Mouse (Mus musculus): ENCODE measurements around the gene Timm22. TPM values are rescaled to one million over a fixed set of nuclear protein-coding genes. Genes with fewer than 3 reads are reported as not detected.
A peak's percentile ranks its signal among the peaks of the same experiment; 100 is the strongest.

Gene Timm22
- 10 to 100 TPM; 42.6 to 44.1 TPM for total RNA-seq (2021)

DNA sequence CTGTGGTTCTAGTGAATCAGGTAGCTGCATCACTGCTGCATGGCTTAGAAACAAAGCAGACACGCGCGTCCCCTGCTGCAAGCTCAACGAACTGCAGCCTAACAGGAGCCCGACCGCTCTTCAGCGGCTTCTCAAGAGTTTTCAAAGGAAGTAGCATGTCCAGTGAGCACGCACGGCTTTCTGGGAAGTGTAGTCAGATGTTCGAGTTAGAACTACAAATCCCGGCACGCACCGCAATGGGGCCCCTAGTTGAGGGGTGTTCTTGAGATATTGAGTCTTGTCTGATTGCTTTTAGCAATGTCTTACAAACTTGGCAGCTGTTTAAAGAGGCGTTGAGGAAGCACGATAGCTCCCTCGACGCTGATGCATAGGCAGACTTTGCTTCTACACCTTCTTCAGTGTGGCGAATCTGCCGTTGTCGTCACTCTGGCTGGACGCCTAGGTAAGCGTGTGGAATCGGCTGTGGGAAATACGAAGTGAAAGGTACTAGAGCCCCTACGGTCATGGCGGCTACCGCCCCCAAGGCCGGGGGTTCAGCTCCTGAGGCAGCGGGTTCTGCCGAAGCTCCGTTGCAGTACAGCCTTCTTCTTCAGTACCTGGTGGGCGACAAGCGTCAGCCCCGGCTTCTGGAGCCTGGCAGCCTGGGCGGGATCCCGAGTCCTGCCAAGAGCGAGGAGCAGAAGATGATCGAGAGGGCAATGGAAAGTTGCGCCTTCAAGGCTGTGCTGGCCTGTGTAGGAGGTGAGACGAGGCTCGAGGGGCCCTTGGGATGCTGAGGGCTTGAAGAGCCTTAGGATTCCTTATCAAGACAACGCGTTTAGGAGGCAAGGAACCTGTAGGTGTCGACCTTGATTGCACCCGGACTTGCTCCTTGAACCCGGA, at the start of gene Timm22:
Gene Timm22, plus strand, starts transcription at position 251 of the 882 bp plus-strand sequence.
- DNase-seq (ENCODE audit: extremely low spot score in 1 of 2, low spot score in 2 of 2), result peak; percentile 93 to 96
- intact Hi-C loops (cut with DNase I), result no loop called here

DNA sequence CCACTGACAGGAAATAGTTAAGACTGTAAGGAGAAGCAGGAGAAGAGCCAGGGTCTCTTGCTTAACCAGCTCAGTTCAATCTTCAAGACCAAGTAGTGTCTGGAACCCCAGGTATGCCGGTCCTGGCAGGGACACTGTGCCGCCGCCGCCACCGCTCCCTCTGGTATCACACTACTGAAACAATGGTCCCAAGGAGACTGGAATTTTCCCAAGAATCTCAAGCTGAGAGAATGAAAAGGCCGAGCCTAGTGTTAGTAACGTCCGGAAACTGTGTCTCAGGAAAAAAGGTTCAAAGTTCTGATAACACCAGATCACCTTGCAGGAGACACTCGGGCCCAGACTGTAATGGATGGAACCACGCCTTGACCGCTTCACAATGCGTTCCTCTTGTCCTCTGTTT, 49.3 kb upstream of the Timm22 start:
- intact Hi-C loops (cut with DNase I), result no loop called here
- no peak for DNase-seq (ENCODE audit: extremely low spot score in 1 of 2, low spot score in 2 of 2)

DNA sequence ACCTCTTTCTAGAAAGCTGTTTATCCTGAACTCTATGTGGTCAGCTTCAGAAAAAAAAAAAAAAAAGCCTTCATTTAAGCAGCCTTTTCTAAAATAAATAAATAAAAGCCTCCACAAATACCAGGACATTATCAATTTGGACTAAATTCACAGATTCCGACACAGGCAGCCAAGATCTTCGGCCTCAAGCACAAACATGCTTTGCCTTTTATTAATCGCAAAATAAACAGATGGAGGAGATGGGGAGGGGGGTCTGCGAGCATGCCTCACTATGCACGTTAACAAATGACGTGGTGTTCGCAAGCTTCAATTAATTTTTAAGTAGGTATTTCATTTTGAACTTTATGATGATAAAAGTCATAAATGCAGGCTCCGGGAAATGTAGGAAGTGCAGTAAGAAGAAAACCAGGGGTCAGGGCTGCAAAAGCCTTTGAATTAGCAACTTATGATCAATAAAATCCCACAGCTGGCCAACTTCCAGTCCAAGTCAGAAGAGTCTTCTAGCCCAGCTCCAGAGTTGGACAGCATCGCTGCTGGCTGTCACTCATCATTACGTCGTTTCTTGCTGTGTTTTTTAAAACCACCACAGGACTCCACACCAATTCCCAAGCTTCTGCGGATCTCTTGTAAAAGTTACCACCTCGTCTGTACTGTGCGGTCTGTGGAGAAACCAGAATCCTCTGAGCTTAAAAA, 48.0 kb upstream of the Timm22 start:
- no peak for DNase-seq (ENCODE audit: extremely low spot score in 1 of 2, low spot score in 2 of 2)
- intact Hi-C loops (cut with DNase I), result no loop called here

DNA sequence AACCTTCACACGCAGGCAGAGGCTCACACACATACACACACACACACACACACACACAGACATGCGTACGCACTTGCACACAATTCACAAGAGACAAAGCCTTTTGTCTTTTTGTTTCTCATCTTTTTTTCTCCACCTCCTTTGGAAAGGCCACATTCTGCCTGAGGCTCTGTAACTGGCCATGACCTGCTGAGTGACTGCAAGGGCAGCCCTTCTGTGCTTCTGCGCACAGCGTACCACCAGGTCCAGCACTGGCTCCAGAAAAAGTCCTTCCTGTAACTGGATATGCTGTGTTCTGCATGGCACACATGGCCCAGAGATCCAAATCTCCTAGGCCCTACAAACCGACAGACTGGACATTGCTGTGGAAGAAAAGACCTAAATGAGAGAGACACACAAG, 46.5 kb upstream of the Timm22 start:
- no peak for DNase-seq (ENCODE audit: extremely low spot score in 1 of 2, low spot score in 2 of 2)
- intact Hi-C loops (cut with DNase I), result no loop called here

DNA sequence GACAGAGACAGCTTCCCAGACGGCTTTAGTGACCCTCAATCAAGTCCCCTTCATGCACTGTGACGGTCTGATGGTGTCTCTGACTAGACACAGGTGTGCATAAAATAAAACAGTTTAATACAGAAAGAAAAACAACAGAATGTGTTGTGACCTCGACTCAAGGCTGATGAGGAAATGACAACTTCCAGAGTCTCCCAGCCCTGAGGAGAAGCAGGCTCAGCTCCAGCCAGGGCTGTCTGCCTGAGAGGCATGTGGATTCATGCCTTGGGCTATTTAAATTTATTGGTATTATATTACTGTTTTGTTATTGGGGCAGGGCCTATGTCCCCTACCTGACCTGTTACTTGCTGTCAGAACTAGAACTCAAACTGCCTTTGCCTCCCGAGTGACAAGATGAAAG, 45.3 kb upstream of the Timm22 start:
- no peak for DNase-seq (ENCODE audit: extremely low spot score in 1 of 2, low spot score in 2 of 2)
- intact Hi-C loops (cut with DNase I), result no loop called here

DNA sequence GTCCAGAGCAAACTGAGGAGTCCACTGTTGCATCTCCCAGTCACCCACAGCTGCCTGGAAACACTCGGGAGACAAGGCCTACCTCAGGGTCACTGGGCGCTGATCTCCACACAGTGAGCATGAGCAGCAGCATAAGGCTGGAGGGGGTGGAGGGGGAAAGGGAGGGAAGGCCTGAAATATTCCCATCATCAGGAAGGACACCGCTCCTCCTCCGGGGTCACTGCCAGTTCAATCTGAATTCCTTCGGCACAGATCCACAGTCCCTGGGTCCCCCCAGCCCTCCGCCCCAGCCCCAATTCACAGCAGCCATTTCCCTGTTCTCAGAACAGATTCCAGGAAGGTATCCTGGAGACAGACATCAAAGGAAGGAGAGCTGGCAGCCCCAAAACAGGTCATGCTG, 43.6 kb upstream of the Timm22 start:
- intact Hi-C loops (cut with DNase I), result no loop called here
- peak in 1 of 2 experiments; percentile 69 for DNase-seq (ENCODE audit: extremely low spot score in 1 of 2, low spot score in 2 of 2)

DNA sequence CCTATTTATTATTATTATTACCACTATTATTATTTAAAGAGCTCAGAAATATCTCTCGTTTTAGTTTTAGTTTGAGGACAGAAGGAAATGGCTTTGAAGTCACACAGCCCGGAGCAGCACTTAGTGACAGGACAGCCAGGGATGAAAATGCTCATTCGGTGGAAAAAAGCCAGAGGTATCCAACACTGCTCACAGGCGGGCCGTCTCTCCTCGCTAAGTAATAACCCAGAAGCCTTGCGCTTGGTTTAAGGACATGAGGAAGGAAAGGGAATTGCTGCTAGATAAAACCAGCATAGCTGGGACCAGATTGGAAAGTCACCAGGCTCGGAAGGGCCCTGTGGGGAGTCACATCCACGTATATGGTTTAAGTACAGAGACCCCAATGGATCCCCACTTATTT, 43.1 kb upstream of the Timm22 start:
- intact Hi-C loops (cut with DNase I), result no loop called here
- DNase-seq (ENCODE audit: extremely low spot score in 1 of 2, low spot score in 2 of 2), result no peak

DNA sequence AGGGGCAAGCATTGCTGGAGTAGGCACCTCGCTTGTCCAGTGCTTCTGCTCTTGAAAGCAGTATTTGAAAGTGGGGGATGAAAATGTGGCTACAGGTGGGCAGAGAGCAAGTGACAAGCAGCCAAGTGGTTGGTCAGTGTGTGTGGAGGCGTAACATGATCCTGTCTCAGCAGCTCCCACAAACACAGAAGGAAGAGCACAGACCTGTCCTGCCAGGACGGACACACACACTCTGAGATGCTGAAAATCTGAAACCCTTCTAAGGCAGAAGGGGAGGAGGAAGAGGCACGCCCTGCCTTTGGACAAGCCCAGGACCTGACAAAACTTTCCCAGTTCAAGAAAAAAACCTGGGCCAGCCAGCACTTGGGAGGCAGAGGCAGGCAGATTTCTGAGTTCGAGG, 42.7 kb upstream of the Timm22 start:
- intact Hi-C loops (cut with DNase I), result no loop called here
- DNase-seq (ENCODE audit: extremely low spot score in 1 of 2, low spot score in 2 of 2), result no peak

DNA sequence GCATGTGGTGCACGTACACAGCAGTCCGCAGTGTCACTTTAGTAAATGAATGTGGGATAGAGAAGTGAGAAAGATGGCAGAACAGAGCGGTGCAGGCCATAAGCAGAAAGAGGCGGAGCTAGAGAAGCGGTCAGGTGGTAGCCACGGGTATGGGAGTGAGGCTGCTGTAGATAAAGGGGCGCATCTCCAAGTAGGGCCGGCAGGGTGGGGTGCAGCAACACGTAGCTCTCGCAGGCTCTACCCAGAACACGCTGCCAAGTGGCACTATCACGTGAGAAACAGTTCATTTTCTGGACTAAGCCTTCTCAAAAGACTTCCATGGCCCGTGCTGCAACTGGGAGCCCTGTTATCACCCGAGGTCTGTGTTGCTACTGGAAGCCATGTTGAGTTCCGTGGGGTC, 40.0 kb upstream of the Timm22 start:
- DNase-seq (ENCODE audit: extremely low spot score in 1 of 2, low spot score in 2 of 2), result no peak
- intact Hi-C loops (cut with DNase I), result no loop called here

DNA sequence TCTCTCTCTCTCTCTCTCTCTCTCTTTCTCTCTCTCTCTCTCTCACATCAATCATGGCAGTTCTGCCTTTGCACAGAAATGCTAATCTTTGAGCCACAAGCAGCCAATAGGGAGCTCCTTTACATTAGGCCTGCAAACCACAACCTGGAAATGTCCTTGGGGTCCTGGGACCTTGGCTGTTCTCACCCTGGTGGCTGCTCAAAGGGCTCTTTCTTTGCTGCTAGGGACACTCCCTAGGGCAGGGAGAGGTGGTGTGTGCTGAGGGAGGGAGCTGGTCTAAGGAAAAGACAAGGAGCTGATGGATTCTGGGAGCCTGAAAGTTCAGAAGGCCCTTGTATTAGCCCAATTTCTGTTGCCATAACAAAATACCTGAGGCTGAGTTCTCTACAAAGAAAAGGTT, 36.3 kb upstream of the Timm22 start:
- intact Hi-C loops (cut with DNase I), result no loop called here
- no peak for DNase-seq (ENCODE audit: extremely low spot score in 1 of 2, low spot score in 2 of 2)

DNA sequence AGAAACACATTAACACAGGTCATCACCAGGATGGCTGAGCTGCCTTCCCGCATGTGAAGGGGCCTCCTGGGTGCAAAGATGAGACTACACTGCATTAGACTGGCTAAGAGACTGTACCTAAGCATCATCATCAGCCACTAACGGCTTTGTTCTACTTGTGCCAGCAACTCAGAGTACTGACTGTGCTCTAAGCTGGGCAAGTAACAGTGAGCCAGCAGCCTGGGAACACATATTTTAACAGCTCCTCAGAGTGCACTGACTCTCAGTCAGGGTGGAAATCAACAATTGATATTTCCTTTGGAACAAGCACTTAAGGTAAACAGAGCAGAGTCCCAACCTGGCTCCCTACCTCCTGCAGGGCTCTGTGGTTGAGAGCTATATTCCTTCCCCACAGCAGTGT, 34.6 kb upstream of the Timm22 start:
- DNase-seq (ENCODE audit: extremely low spot score in 1 of 2, low spot score in 2 of 2), result no peak
- intact Hi-C loops (cut with DNase I), result no loop called here

DNA sequence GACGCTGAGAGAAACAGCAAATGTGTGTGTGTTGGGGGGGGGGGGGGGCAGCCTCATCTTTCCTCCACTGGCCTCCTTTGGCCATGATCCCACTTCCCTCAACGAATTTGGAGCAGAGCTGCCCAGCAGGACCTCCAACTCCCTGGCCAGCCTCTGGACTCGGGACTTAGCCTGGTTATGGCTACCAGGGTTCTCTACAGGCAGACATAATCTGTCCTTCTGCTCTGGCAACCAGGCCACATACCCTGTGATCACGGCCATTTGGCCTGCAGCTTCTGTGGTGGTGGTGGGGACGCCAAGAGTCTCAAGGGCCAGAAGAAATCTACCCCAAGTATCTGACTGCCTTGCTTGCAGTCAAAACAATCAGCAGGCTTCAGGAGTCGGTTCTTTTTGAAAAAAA, 34.2 kb upstream of the Timm22 start:
- intact Hi-C loops (cut with DNase I), result no loop called here
- no peak for DNase-seq (ENCODE audit: extremely low spot score in 1 of 2, low spot score in 2 of 2)

DNA sequence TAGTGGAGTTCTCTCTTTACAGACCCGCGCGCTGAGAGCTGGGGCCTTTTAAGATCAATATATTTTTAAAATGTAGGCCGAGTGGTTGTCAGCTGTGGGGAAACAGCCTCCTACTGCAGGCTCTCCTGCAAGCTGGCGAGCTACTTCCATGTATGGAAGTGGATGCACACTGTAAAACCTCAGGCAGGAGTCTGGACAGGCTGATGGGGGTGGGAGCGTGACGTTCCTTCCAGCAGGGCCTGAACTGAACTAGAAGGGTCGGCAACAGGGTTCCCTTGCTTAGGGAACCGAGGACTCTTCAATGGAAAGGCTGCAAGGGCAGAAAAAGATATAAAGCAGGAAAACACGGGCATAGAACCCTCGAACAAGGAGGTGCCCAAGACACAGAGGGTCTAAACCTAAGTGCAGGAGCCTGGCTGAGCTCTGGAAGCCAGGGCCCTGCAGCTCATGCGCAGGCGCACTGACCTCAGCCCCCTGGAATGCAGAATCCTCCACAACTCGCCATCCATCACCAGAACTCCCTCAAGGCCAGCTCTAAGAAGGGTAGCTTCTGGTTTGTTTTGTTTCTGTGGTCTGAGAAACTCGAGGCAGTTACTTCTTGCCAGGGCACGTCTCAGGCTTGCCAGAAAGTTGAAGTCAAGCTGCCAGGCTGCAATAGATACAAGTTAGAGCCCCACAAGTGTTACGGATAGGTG, 32.1 kb upstream of the Timm22 start:
- intact Hi-C loops (cut with DNase I), result no loop called here
- peak in 1 of 2 experiments; percentile 53 for DNase-seq (ENCODE audit: extremely low spot score in 1 of 2, low spot score in 2 of 2)

DNA sequence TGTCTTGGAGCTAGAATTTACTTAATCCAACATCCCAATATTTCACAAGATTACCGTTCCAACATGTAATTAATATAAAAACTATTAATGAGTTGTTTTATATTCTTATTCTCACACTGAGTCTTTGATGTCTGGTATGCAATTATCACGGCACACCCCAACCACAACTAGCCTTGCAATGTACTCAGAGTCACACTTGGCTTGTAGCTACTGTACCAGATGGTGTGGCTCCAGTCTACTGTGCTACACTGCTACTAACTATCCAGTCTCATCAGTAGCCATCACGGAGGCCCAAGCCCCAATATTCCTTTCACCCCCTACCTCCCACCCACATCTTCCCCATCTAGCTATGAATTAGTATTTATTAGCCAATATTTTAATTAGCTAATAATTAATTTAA, 30.3 kb upstream of the Timm22 start:
- intact Hi-C loops (cut with DNase I), result no loop called here
- DNase-seq (ENCODE audit: extremely low spot score in 1 of 2, low spot score in 2 of 2), result no peak

DNA sequence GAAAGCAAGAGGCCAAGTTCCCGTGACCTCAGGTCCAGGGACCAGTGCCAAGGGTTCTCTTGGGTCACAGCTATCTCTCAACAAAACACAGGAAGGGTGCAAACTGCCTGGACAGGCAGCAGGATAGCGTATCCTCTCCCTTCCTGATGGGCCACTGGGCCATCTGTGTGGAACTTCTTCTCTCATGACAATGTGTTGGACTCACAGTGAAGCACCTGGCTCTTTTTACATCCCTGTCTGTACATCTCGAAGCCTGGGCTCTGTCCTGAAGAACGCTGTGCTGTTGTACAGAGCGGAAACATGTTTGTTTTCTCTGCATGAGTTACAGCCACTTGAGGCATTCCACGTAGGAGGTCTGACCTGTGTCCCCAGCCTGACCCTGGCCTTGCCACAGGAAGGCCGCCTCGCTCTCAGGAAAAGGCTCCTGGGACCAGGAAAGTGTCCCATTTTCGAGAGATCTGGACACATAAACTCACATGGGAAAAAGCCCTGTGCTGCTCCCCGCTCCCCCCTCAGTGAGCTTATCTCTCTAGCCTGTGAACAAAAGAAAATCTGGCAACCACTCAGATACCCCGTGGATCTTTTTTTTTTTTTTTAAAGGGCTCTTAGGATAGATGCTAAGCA, 26.7 kb upstream of the Timm22 start:
- intact Hi-C loops (cut with DNase I), result no loop called here
- DNase-seq (ENCODE audit: extremely low spot score in 1 of 2, low spot score in 2 of 2), result peak in 1 of 2 experiments; percentile 61

DNA sequence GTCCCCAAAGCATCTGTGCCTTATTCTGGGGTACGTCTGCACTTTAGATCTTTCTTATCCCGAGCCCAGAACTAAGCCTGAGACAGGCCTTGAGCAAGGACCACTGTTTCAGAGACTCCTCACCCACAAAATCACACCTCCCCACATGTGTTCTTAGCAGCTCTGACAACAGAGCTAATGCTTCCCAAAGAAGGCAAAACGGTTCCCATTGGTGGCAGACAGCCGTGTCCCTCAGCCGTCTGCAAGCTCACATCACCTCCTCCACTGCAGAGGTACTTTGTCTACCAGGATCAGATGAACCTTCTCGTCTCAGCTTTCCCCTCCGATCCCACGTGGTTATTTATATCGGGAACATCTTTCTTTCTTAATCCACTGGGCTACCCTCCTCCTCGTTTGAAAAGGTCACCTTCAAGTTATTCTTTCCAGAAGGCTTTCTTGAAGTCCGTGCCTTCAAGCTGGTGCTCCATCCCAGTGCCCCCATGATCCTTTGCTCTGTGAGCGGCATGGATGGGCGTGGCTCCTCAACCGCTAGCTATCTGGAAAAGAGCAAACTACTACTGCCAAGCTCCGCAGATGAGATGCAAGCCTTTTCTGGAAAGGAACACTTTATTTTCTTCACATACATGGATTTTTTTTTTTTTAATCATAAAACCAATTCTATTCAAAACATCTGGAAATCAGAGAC, 25.4 kb upstream of the Timm22 start:
- intact Hi-C loops (cut with DNase I), result no loop called here
- DNase-seq (ENCODE audit: extremely low spot score in 1 of 2, low spot score in 2 of 2), result no peak

DNA sequence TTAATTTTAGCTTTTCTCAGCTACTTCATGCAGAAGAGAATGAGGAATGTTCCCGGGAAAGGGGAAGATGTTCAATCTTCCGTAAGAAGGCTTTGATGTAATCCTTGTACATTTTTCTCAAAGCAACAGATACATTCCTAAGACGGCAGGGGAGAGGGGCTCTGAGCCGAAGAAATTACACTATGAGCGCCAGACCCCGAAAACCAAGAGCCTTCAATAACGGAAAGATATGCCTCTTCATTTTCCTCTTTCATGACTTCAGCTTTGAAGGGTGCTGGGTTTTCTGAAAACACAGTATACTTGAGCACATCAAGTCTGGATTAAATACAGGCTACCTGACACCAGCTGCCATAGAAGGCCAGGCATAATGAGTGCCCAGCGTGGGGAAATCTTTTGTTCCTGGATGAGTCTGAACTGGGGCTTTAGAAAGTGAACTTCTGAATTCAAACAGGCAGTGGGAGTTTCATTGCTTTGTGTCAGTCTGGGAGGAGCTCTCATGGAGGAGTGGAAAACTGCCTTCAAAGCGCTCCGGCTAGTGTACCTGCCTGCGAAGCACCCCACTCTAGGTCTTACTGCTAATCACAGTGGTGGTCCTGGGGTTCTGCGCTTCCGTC, 23.9 kb upstream of the Timm22 start:
- no peak for DNase-seq (ENCODE audit: extremely low spot score in 1 of 2, low spot score in 2 of 2)
- intact Hi-C loops (cut with DNase I), result no loop called here

DNA sequence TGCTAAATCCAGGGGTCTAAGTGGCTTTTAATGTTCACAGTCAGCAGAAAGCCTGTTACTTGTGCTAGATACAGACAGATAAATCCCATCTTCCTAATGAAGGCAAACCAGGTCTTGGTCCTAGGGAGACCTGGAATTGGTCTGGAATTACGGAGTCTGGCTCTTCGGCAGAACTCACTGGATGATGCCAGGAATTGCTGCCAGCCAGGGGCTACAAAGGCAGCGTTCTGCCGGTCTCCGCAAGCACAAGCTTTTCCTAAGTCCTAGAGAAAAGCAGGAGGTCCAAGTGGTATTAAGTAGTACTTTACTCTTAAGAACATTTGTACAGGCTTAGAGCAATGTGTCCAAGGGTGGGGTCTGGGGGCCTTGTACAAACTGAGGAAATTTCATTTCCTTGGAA, 22.4 kb upstream of the Timm22 start:
- intact Hi-C loops (cut with DNase I), result no loop called here

More for the DNA sequence above, 22.4 kb upstream of the Timm22 start:
- no peak for DNase-seq (ENCODE audit: extremely low spot score in 1 of 2, low spot score in 2 of 2)
